Mouse (Mus musculus) adrenal gland, postnatal 10 days (tissue): ENCODE data around the gene Ghr. TPM values are rescaled to one million over a fixed set of nuclear protein-coding genes. Genes with fewer than 3 reads are reported as not detected.

Experiments used
- DNase-seq: peaks from one replicate; pipeline ENCODE4 v3.0.0; 2021; ENCODE audit warnings: mixed read lengths
- total RNA-seq, 2 experiments: library from RNA; stranded (reverse); gene quantifications; 2 replicates each; pipeline ENCODE4 v1.2.3; 2021

The Ghr gene
- total RNA-seq, 2 experiments from 2014 or later = 88.6 to 126 TPM

- no peak for DNase-seq
Measured at GRCm38 (mm10) chr15:3381413-3381812, 201.9 kb downstream of the Ghr start.

- DNase-seq = no peak
Measured at GRCm38 (mm10) chr15:3368261-3368832, 214.9 kb downstream of the Ghr start.

- no peak for DNase-seq
Measured at GRCm38 (mm10) chr15:3356073-3356766, 227.1 kb downstream of the Ghr start.

GRCm38 (mm10) chr15:3353696-3354095, 229.6 kb downstream of the Ghr start:
- no peak for DNase-seq

GRCm38 (mm10) chr15:3349306-3350064, 233.8 kb downstream of the Ghr start:
- no peak for DNase-seq

- no peak for DNase-seq
Measured at GRCm38 (mm10) chr15:3346682-3347081, 236.6 kb downstream of the Ghr start.

- no peak for DNase-seq
Measured at GRCm38 (mm10) chr15:3344555-3344954, 238.7 kb downstream of the Ghr start.

- no peak for DNase-seq
Measured at GRCm38 (mm10) chr15:3341806-3342582, 241.3 kb downstream of the Ghr start.

- DNase-seq = no peak
Measured at GRCm38 (mm10) chr15:3339847-3340246, 243.4 kb downstream of the Ghr start.

GRCm38 (mm10) chr15:3332517-3332916, 250.8 kb downstream of the Ghr start:
- DNase-seq = no peak

- no peak for DNase-seq
Measured at GRCm38 (mm10) chr15:3331813-3332212, 251.5 kb downstream of the Ghr start.

- no peak for DNase-seq
Measured at GRCm38 (mm10) chr15:3330291-3330690, 253.0 kb downstream of the Ghr start.

- DNase-seq = no peak
Measured at GRCm38 (mm10) chr15:3323041-3323440, 260.3 kb downstream of the Ghr start.

GRCm38 (mm10) chr15:3319929-3320328, 263.4 kb downstream of the Ghr start:
- DNase-seq = no peak

GRCm38 (mm10) chr15:3316617-3317016, 266.7 kb downstream of the Ghr start:
- no peak for DNase-seq

- DNase-seq = no peak
Measured at GRCm38 (mm10) chr15:3312937-3313336, 270.4 kb downstream of the Ghr start.

- DNase-seq = no peak
Measured at GRCm38 (mm10) chr15:3309856-3310255, 273.4 kb downstream of the Ghr start.

GRCm38 (mm10) chr15:3303426-3303825, 279.9 kb downstream of the Ghr start, which contains the start of gene Ccdc152:
TSS of gene Ccdc152 (minus strand) at chr15:3303526.
- DNase-seq = no peak

- no peak for DNase-seq
Measured at GRCm38 (mm10) chr15:3300361-3301100, 282.8 kb downstream of the Ghr start.

- no peak for DNase-seq
Measured at GRCm38 (mm10) chr15:3297615-3298014, 285.7 kb downstream of the Ghr start.

GRCm38 (mm10) chr15:3295986-3296385, 287.3 kb downstream of the Ghr start:
- no peak for DNase-seq

GRCm38 (mm10) chr15:3293477-3293876, 289.8 kb downstream of the Ghr start:
- no peak for DNase-seq
